Mouse (Mus musculus) right cerebral cortex, adult 2 months (tissue): Measurements from ENCODE around the gene Sema4b.

Experiments used
- DNase-seq, 2 experiments: peaks; one replicate each; pipeline ENCODE4 v3.0.0; 2021 to 2022; ENCODE audit warnings: low spot score in 2 of 2

The Sema4b gene

GRCm38 (mm10) chr7:80186531-80187296 is at the start of gene Sema4b:
TSS of gene Sema4b (plus strand) at chr7:80186841.
- DNase-seq: peak; percentile 91 to 96

DNA sequence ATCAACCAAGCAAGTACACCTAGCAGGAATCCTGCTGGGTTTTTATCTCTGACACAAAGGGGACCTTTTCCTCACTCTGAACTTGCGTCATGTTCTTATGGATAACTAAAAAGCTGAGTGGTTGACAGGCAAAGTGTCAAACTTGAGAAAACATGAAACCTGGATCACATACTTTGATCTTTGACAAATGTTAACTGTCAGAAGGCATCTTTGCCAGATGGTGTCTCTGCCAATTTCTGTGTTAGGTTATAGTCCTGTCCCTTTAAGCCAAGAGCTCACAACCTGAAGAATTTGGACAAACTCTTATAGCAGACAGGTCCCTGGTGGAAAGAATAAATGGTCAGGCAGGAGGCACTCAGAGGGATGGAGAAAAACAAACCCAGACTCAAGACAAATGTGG is 48.3 kb upstream of the Sema4b start:
- no peak for DNase-seq

- peak; percentile 74 to 79 for DNase-seq
These were observed 45.8 kb upstream of the Sema4b start for GRCm38 (mm10) chr7:80140815-80141214.

GRCm38 (mm10) chr7:80143331-80144273 is 43.0 kb upstream of the Sema4b start:
- DNase-seq: peak; percentile 81 to 84

DNA sequence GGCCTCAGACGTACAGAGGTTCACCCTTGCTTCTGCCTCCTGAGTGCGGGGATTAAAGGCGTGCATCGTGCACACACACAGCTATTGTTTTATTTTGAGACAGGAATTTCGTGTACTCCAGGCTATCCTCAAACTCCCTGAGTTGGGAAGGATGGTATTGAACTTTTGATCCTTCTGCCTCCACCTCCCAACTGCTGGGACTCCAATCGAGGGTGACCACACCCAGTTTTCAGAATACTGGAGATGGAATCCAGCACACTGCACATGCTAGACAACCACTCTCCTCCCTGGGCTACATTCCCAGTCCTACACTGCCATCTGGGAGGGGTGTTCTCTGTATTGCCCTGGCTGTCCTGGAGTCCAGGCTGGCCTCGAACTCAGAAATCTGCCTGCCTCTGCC is 41.9 kb upstream of the Sema4b start:
- no peak for DNase-seq

DNA sequence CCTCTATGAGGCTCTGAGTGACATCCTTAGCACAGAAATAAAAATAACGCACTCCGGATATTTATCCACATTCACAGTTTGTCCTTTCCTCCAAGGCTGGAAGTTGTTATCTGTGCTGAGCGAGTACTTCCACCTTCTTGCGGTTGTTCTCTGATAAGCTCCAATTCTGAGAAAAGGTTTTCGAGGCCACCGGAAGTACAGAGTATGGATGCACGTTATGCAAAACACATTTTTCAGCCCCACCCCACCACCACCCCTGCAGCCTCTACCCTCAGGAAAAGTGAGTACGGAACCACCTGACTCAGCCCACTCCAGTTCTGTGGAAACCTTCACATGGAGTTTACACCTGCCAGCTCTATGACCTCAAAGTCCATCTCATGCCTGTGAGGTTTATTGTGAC is 40.6 kb upstream of the Sema4b start:
- DNase-seq: no peak

DNA sequence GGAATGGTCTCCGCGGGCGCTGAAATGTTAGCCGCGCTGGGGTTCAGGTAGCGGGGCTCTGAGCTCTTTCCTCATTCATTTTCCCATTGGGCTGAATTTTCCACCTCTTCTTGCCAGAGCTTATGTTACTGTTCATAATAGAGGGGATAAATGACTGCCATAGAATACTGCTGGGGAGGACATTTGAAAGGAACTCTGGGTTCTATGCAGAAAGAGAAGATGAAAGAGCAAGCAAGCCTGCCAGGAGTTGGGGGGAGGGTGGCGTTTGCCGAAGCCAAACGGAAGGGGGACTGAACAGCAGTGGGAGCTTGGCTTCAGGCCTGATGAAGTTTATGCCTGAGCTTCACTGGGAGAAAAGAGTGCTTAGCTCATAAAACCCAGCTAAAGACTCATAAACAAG is 37.3 kb upstream of the Sema4b start:
- DNase-seq: peak; percentile 47 to 48

- DNase-seq: no peak
These were observed 34.5 kb upstream of the Sema4b start for GRCm38 (mm10) chr7:80152152-80152551.

DNA sequence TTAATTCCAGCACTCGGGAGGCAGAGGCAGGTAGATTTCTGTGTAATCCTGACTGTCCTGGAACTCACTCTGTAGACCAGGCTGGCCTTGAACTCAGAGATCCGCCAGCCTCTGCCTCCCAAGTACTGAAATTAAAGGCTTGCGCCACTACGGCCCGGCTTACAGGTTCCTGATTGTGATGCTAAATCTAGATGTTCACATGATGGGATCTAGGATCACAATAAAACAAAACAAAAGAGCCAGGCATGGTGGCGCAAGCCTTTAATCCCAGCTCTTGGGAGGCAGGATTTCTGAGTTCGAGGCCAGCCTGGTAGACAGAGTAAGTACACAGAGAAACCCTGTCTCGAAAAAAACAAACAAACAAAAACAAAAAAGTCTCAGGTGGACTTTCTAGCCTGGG is 33.9 kb upstream of the Sema4b start:
- DNase-seq: no peak

DNA sequence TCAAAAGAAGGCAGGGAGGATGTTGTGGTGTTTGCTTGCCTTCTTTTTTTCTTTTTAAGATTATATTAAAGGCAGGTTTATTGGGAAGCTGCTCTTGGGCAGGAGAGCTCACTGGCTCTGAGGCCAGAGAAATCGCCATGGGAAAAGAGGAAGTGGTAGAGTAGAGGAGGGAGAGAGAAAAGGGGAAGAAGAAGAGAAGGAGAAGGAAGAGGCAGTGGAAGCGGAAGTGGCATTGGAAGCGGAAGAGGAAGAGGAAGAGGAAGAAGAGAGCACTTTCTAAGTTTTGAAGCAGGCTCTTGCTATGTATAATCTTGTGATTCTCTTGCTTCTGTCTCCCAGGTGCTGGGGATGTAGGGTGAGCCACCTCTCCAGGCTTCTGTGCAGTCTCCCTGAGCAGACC is 32.0 kb upstream of the Sema4b start:
- no peak for DNase-seq

DNA sequence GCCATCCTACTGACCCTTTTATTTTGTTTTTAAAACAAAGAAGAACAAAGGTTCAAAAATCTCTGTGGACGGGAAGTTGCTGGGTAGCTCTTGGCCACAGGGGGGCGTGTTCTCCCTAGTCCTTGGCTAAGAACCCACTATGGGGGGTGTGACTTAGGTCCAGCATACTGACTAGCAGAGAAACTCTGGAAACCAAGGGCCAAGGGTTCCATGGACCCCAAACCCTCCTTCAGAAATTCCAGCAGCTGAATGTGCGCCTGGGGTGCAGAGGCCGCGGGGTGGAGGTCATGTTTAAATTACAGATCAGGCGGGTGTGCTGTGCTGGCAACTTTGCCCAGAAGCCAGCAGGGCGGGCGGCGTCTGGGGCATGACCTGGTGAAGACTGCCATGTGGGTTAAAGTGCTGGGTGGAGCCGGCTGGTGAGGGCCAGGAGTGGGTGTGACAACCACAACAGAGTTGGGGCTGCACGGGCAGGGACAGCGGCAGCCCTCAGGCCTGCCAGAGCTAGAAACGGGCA is 29.9 kb upstream of the Sema4b start:
- peak; percentile 10 to 17 for DNase-seq

DNA sequence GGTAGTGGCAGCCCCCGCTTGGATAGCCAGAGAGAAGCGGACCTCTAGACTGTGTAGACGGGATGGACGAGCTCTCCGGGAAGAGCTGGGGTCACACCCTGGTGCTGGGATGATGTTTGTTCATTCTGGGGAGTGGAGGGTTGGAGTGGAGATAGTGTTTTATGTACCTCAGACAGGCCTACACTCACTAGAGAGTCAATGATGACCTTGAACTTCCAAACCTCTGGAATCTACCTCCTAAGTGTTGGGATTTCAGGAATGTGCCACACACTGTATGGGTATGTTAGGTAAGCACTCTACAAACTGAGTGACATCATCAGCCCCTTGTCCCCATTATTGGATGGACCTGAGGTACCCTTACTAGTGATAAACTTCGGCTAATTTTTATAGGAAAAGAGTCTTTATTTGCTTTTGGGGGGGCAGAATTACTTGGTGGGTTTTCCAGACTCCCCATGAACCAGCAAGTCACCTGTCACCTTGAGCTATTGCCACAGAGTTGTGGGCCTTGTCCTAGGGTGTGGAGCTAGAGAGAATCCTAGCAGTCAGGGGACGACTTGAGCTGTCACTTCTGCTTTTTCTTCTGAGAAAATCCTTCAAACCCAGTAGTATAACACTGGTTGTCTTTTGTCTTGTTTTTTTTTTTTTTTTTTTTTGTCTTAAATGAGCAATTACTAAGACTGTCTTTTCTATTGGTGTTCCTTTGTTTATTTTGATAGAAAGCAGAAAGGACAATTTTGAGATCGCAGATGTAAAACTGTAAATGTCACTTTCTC is 28.0 kb upstream of the Sema4b start:
- DNase-seq: no peak

DNA sequence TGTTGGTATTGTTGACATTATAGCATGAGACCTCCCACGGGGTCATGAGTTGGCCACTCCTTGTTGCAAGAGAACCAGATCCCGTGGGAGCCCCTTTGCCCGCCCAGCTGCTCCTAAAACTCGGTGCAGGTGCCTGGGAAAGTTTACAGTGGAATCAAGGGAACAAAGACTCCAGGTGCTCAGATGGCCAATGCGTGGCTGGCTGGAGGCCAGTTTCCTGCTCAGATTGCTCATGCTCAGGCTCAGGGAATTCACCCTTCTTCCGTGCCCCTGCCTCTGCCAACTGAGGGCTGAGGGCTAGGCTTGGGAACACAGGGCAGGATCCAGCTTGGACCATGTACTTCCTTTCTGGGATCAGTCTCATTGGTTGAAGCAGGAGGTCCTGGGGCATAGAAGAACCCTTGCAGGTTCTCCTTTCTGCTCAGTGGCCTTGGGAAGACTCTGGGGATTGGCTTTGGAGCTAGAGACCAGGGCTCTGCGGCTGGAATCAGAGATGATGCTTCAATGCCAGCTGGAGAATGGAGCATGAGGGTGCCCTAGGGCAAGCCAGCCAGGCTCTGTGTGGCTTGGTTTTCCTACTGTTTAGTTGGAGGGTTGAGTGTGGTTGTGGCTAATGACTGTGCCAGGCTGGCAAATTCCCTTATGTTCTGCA is 26.2 kb upstream of the Sema4b start:
- no peak for DNase-seq

GRCm38 (mm10) chr7:80160945-80161306 is 25.7 kb upstream of the Sema4b start:
- DNase-seq: peak in 1 of 2 experiments; percentile 17

- no peak for DNase-seq
These were observed 21.2 kb upstream of the Sema4b start for GRCm38 (mm10) chr7:80165432-80165831.

GRCm38 (mm10) chr7:80166740-80167139 is 19.9 kb upstream of the Sema4b start:
- peak in 1 of 2 experiments; percentile 24 for DNase-seq

DNA sequence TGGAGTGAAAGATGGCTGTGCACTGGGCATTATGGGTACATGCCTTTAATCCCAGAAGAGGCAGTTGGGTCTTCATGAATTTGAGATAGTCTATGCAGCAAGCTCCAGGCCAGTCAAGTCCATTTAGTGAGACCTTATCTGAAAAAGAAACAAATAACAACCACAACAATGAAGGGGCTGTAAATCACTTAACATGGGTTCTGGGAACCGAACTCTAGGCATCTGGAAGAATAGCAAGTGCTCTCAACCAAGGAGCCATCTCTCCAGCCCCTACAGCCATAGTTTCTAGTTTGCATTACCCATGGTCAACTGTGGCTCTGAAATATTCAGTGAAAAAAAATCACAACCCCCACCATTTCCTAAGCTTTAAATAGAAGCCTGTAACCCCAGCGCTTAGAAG is 16.8 kb upstream of the Sema4b start:
- DNase-seq: no peak

GRCm38 (mm10) chr7:80171345-80171744 is 15.3 kb upstream of the Sema4b start:
- peak in 1 of 2 experiments; percentile 56 for DNase-seq

DNA sequence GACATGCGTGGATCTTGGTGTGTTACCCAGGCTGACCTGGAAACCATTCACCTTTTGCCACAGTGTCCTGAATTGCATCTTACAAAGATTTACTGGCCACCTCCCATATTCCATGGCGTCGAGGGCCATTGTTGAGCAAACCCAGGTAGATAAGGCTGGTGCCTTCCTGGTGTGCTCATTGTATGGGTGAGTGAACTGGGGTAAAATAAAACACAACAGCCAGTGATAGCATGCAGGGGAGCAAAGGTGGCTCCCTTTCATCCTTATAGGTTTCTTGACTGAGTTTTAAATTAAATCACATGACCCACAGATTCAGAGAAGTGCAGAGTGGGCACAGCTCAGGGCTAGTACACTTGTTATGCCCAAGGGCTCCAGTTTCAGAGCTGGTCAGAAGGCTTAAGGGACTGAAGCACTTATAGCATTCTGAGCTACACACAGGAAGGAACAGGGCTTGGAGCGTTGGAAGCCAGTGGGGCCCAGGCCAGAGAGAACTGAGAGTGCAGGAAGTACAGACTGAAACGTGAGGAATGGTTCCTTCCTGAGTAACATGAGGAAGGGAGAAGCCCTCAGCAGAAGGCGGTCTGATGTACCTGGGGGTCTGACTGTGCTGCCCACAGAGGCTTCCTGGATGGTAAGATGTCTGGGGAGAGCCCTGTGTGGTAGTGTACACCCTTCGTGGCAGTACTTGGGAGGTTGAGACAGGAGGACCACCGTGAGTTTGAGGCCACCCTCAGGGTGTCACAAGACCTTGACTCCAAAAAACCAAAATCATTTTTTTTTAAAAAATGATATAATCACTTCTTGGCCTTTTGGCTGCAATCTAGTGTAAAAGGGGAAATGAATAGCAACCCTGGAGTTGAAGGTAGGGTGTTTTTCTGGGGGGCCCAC is 14.3 kb upstream of the Sema4b start:
- DNase-seq: no peak

GRCm38 (mm10) chr7:80176159-80176558 is 10.5 kb upstream of the Sema4b start:
- no peak for DNase-seq
